Mouse (Mus musculus): Measurements from ENCODE around the gene Srd5a1. TPM values are rescaled to one million over a fixed set of nuclear protein-coding genes. Genes with fewer than 3 reads are reported as not detected.
A peak's percentile ranks its signal among the peaks of the same experiment; 100 is the strongest.

The Srd5a1 gene
- polyA plus RNA-seq, 1 experiment from 2014 or later, result 3.9 TPM

DNA sequence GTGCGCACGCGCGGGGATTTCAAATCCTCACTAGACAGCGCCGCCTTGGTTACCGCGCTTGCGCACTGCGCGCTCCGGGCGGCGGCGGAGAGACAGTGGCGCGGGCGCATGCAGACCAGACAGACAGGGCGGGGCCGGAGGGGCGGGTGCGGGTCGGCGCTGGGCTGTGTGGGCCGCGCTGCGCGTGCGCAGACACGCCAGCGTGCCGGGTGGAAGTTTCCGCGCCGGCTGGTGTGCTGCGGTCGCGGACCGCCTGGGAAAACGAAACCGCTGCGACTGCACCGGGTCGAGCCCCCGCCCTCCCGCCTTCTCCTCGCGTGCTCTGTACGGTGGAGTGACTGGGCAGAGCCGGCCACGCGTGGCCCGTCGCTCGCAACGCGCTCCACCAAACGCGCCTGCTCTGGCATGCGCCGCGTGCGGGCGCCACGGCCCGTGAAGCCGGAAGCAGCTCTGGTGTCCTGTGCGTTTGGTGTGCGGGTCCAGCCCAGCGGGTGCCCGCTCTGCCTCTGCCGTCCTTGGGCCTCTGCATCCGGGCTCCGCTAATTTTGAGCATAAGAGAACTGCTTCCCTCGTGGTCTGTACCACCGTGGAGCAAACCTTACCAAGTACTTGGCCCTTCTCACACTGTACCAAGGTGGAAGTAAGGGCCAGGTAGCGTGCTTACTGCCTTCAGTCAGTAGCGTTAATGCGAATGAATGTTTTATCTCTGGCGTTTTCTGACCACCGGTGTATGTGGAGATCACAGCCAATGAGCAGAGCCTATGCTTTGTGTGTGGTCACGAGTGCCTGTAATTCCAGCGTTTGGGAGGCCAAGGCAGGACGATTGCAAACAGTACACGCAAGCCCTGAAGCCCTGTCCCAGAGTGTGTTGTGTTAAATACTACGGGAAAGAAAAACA lies 76.3 kb downstream of the Srd5a1 start:
- Histone ChIP-seq H3K4me1 (ENCODE audit: control insufficient read depth, low read depth, low read length) (peaks cover 47% of the 10 kb centered on the region), H3K9ac (ENCODE audit: low read depth, low read length) (peak overlapping the region; percentile 91), H3K4me2 (ENCODE audit: low read depth, low read length) (peak overlapping the region; percentile 96), H3K4me3 (ENCODE audit: low read depth, low read length) (peak overlapping the region; percentile 79), H3K27ac (ENCODE audit: low read length) (peak overlapping the region; percentile 95), H3K36me3 (ENCODE audit: control insufficient read depth, insufficient read depth) (no peaks in the 10 kb centered on the region), H3K27me3 (ENCODE audit: control insufficient read depth, insufficient read depth, low read depth, low read length) (no peaks in the 10 kb centered on the region), H3K9me3 (replicated peaks; ENCODE audit: control insufficient read depth, low read length) (no peaks in the 10 kb centered on the region)
- 0% methylated on average over 70 of the region's 86 CpGs for WGBS (ENCODE audit: insufficient replicate concordance)
- ATAC-seq (ENCODE audit: low read depth), result peak; percentile 89

DNA sequence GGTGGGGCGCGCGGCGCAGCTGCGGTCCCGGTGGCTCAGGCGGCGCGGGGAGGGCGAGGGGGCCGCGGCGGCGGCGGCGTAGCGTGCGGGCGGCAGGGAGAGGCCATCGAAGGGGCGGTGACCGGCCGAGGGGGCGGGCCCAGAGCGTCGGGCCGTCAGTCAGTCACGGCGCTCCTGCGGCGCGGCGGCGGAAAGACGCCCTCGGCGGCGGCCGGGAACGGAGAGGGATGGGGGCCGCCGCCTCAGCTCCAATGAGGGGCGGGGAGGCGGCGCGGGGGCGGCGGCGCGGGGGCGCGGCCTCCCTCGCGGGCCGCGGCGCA lies 76.9 kb downstream of the Srd5a1 start, which contains the start of gene Tent4a:
Gene Tent4a (minus strand): TSS at position 284 of the 320 bp plus-strand sequence.
- H3K4me1 ChIP-seq (ENCODE audit: control insufficient read depth, low read depth, low read length), result peaks cover 48% of the 10 kb centered on the region
- H3K9ac ChIP-seq (ENCODE audit: low read depth, low read length), result peak within 1 kb of the TSS; percentile 91
- no peaks in the 10 kb centered on the region for H3K36me3 ChIP-seq (ENCODE audit: control insufficient read depth, insufficient read depth)
- H3K9me3 ChIP-seq (replicated peaks; ENCODE audit: control insufficient read depth, low read length), result no peaks in the 10 kb centered on the region
- H3K4me3 ChIP-seq (ENCODE audit: low read depth, low read length), result peak within 1 kb of the TSS; percentile 79
- peak within 1 kb of the TSS; percentile 95 for H3K27ac ChIP-seq (ENCODE audit: low read length)
- no peaks in the 10 kb centered on the region for H3K27me3 ChIP-seq (ENCODE audit: control insufficient read depth, insufficient read depth, low read depth, low read length)
- WGBS (ENCODE audit: insufficient replicate concordance), result 0% methylated on average over 14 of the region's 57 CpGs
- peak within 1 kb of the TSS; percentile 96 for H3K4me2 ChIP-seq (ENCODE audit: low read depth, low read length)
- peak; percentile 78 for ATAC-seq (ENCODE audit: low read depth)

DNA sequence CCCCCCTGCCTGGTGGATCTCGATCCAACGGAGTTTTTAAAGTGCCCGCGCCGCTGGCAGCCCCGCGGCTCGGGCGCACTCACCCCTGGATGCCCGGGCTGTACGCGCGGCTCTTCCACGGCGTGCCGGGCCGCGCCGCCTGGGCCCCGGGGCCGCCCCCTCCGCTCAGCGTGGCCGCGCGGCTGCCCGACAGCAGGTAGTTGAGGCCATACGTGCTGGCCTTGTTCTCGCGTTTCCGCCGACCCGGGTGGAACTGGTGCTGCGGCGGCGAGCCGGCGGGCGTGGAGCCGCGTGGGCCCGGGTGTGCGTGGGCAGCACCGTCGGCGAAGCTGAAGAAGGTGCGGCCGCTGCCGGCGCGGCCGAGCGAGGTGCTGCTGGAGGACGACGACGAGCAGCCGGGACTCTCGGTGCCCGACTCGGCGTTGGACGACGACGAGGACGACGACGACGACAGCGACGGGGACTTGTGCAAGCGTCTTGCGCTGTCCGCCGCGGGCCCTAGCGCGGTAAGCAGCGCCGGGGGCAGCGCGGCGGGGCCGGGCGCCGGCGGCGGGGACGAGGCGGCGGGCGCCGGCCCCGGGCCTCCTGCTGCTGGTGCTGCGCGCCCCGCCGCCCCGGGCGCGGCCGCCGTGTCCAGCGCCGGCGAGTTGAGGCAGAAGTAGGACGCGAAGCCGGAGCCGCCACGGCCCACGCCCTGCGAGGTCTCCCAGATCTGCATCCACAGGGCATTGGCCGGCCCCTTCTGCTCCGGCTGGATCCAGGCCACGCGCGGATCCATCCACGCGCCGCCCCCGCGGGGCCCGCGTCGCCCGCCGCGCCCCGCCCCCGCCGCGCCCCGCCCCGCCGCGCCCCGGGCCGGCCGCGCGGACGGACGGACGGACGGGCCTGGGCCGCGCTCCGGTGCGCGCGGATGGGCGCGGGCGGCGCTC lies 77.6 kb downstream of the Srd5a1 start, which contains the start of gene Nsun2:
Gene Nsun2 (plus strand): TSS at position 342 of the 929 bp plus-strand sequence.
- Histone ChIP-seq H3K4me1 (ENCODE audit: control insufficient read depth, low read depth, low read length) (peaks cover 50% of the 10 kb centered on the region), H3K9ac (ENCODE audit: low read depth, low read length) (peak within 1 kb of the TSS; percentile 91), H3K27ac (ENCODE audit: low read length) (peak within 1 kb of the TSS; percentile 95), H3K9me3 (replicated peaks; ENCODE audit: control insufficient read depth, low read length) (no peaks in the 10 kb centered on the region), H3K4me2 (ENCODE audit: low read depth, low read length) (peak within 1 kb of the TSS; percentile 84), H3K27me3 (ENCODE audit: control insufficient read depth, insufficient read depth, low read depth, low read length) (no peaks in the 10 kb centered on the region), H3K36me3 (ENCODE audit: control insufficient read depth, insufficient read depth) (no peaks in the 10 kb centered on the region), H3K4me3 (ENCODE audit: low read depth, low read length) (peak within 1 kb of the TSS; percentile 79)
- peak; percentile 47 for ATAC-seq (ENCODE audit: low read depth)
- under 1% methylated on average over 128 of the region's 155 CpGs for WGBS (ENCODE audit: insufficient replicate concordance)

DNA sequence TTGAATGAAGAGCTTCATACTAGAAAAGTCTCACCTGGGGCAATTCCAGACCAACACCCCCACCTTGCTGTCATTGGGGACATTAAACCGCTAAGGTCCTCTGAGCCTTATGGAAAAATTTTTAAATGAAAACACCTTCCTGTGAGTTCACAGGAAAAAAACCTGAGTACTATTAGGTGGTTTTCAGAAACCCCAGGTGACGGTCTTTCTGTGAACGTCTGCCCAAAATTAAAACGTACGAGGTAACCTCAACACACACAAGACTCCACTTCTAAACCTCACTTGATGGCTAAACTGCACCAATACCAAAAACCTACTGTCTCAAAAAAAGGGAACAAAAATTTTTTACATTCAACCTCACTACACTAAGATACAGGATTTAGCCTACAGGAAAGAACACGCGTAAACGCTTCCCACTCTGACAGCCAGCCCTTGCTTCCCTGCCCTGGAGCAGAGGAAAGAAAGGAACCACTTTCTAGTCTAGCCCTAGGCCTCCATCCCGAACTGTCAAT lies 78.3 kb downstream of the Srd5a1 start:
- H3K4me2 ChIP-seq (ENCODE audit: low read depth, low read length), result peak overlapping the region; percentile 84
- no peak for ATAC-seq (ENCODE audit: low read depth)
- H3K4me3 ChIP-seq (ENCODE audit: low read depth, low read length), result peak overlapping the region; percentile 79
- H3K36me3 ChIP-seq (ENCODE audit: control insufficient read depth, insufficient read depth), result no peaks in the 10 kb centered on the region
- H3K27me3 ChIP-seq (ENCODE audit: control insufficient read depth, insufficient read depth, low read depth, low read length), result no peaks in the 10 kb centered on the region
- no peaks in the 10 kb centered on the region for H3K9me3 ChIP-seq (replicated peaks; ENCODE audit: control insufficient read depth, low read length)
- WGBS (ENCODE audit: insufficient replicate concordance), result 3% methylated on average over 9 of the region's 9 CpGs
- peaks cover 52% of the 10 kb centered on the region for H3K4me1 ChIP-seq (ENCODE audit: control insufficient read depth, low read depth, low read length)
- H3K27ac ChIP-seq (ENCODE audit: low read length), result peak overlapping the region; percentile 95
- peak overlapping the region; percentile 91 for H3K9ac ChIP-seq (ENCODE audit: low read depth, low read length)

DNA sequence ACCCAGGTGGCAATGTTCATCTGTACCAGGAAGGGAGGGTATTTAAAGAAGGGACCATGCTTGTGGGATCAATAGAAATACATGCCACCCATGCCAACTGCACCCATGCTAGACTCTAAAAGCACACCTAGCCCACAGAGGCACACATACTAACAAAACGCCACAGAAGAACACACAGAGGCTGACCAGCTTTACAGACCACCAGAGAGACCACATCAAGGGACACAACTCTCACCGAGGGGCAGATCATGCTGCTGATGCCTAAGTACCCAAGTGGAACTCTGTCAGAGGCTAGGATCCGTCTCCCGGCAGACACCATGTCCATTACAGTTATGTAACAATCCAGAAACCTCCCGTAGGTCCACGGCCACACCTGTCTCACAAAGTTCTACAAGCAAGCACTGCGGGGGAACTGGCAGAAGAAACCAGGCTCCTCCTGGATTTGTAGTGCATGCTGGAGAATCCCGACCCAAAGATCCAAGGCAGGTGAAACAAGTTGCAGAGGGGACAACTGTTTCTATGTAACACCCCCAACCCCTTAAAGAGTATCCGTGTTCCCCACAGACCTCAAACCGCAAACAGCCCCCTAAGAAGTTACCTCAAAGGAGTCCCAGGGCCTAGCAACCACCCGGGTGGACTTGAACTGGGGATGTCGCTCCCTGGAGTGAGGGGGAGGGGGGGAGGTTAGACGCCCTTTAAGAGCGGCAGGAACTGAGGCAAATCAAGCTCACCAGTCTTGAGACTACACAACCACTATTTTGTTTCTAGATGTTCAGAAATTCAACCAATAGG lies 78.9 kb downstream of the Srd5a1 start:
- no peaks in the 10 kb centered on the region for H3K36me3 ChIP-seq (ENCODE audit: control insufficient read depth, insufficient read depth)
- no peaks in the 10 kb centered on the region for H3K9me3 ChIP-seq (replicated peaks; ENCODE audit: control insufficient read depth, low read length)
- peak overlapping the region; percentile 91 for H3K9ac ChIP-seq (ENCODE audit: low read depth, low read length)
- peak overlapping the region; percentile 84 for H3K4me2 ChIP-seq (ENCODE audit: low read depth, low read length)
- H3K4me1 ChIP-seq (ENCODE audit: control insufficient read depth, low read depth, low read length), result peaks cover 56% of the 10 kb centered on the region
- ATAC-seq (ENCODE audit: low read depth), result no peak
- 20% methylated on average over 14 of the region's 14 CpGs for WGBS (ENCODE audit: insufficient replicate concordance)
- H3K27ac ChIP-seq (ENCODE audit: low read length), result 0 out of 2 replicates have a peak overlapping the region, but pooled peaks have one; percentile 17
- no peaks in the 10 kb centered on the region for H3K27me3 ChIP-seq (ENCODE audit: control insufficient read depth, insufficient read depth, low read depth, low read length)
- peak overlapping the region; percentile 79 for H3K4me3 ChIP-seq (ENCODE audit: low read depth, low read length)

DNA sequence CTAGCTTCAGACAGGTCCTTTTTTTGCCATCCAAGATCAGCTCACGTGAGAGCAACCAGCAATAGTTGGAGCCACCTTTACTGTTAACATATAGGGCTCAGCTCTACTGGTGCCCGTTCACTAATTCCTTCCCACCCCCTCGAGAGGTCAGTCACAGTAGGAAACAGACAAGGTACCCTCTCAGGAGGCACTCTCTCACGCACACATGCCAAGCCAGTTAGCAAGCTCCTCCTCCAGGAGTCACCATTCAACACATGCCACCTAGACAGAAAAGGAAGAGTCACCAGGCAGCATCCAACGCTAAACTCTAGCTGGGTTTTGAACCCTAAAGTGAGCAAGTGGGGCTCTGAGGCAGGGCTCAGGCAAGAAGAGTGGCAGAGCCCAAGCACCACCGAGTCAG lies 79.8 kb downstream of the Srd5a1 start:
- ATAC-seq (ENCODE audit: low read depth), result no peak
- Histone ChIP-seq H3K36me3 (ENCODE audit: control insufficient read depth, insufficient read depth) (no peaks in the 10 kb centered on the region), H3K9me3 (replicated peaks; ENCODE audit: control insufficient read depth, low read length) (no peaks in the 10 kb centered on the region), H3K4me1 (ENCODE audit: control insufficient read depth, low read depth, low read length) (peaks cover 62% of the 10 kb centered on the region), H3K27me3 (ENCODE audit: control insufficient read depth, insufficient read depth, low read depth, low read length) (no peaks in the 10 kb centered on the region), H3K4me2 (ENCODE audit: low read depth, low read length) (peak overlapping the region; percentile 84), H3K9ac (ENCODE audit: low read depth, low read length) (peak overlapping the region; percentile 39; the same call in 1 of the 2 replicates), H3K27ac (ENCODE audit: low read length) (no peak overlapping the region), H3K4me3 (ENCODE audit: low read depth, low read length) (peak overlapping the region; percentile 79)
- WGBS (ENCODE audit: insufficient replicate concordance), result 51% methylated on average over 6 of the region's 6 CpGs

DNA sequence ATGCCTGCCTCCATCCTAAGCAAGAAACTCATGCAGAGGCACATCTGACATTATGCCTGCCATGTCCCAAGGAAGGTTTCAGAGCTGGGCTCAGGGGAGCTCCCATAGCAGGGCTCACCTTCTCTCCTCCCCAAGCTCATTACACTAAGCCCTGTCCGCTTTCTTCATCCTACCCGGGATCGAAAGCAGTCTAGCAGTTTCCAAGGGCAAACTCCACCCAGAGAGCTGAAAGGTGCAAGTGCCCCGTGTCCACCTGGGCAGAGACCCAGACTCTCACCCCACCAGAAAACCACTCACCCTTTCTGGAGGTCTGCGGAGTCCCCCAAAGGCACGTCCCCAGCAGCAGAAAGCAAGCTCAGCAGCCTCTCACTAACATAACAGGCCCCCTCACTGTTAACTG lies 80.3 kb downstream of the Srd5a1 start:
- Histone ChIP-seq H3K4me3 (ENCODE audit: low read depth, low read length) (peak overlapping the region; percentile 79), H3K4me2 (ENCODE audit: low read depth, low read length) (peak overlapping the region; percentile 84), H3K4me1 (ENCODE audit: control insufficient read depth, low read depth, low read length) (peaks cover 61% of the 10 kb centered on the region), H3K9ac (ENCODE audit: low read depth, low read length) (0 out of 2 replicates have a peak overlapping the region, but pooled peaks have one; percentile 39), H3K27me3 (ENCODE audit: control insufficient read depth, insufficient read depth, low read depth, low read length) (no peaks in the 10 kb centered on the region), H3K27ac (ENCODE audit: low read length) (no peak overlapping the region; the same call in 1 of the 2 replicates), H3K9me3 (replicated peaks; ENCODE audit: control insufficient read depth, low read length) (no peaks in the 10 kb centered on the region), H3K36me3 (ENCODE audit: control insufficient read depth, insufficient read depth) (no peaks in the 10 kb centered on the region)
- 82% methylated on average over 6 of the region's 6 CpGs for WGBS (ENCODE audit: insufficient replicate concordance)
- no peak for ATAC-seq (ENCODE audit: low read depth)

DNA sequence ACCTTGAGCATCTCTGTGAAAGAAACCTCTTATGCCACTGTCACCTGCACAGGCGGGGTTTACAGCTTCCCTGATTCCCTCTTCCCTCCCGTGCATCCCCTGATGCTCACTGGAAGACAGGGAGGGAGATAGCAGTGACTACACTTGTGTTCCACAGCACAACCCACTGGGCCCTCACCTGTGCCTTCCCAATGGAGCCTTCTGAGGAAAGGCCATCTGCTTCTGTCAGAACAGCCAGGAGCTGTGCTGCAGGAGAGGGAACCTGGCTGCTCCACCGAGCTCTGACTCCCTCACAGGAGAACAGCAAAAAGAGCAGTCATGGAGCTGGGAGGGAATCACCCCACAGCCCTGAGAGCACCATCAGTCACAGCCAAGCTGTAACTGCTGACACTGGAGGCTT lies 81.1 kb downstream of the Srd5a1 start:
- no peak overlapping the region for H3K9ac ChIP-seq (ENCODE audit: low read depth, low read length)
- WGBS (ENCODE audit: insufficient replicate concordance), result 77% methylated on average over 3 of the region's 3 CpGs
- ATAC-seq (ENCODE audit: low read depth), result no peak
- no peak overlapping the region for H3K4me3 ChIP-seq (ENCODE audit: low read depth, low read length)
- H3K9me3 ChIP-seq (replicated peaks; ENCODE audit: control insufficient read depth, low read length), result no peaks in the 10 kb centered on the region
- H3K27me3 ChIP-seq (ENCODE audit: control insufficient read depth, insufficient read depth, low read depth, low read length), result no peaks in the 10 kb centered on the region
- H3K4me1 ChIP-seq (ENCODE audit: control insufficient read depth, low read depth, low read length), result peaks cover 53% of the 10 kb centered on the region
- no peaks in the 10 kb centered on the region for H3K36me3 ChIP-seq (ENCODE audit: control insufficient read depth, insufficient read depth)
- no peak overlapping the region for H3K27ac ChIP-seq (ENCODE audit: low read length)
- no peak overlapping the region for H3K4me2 ChIP-seq (ENCODE audit: low read depth, low read length)
